Mouse (Mus musculus): Measurements from ENCODE around the gene Zfp458.
"Not testable (repeated sequence)": the region's sequence is repeated elsewhere in the genome, so short reads cannot be mapped to it uniquely, and the experiment has no call there.

Zfp458 gene

GRCm38 (mm10) chr13:67278314-67278713 is at the start of gene Zfp458:
Zfp458 (minus strand) TSS chr13:67278466.
- peak; percentile 39 for DNase-seq

GRCm38 (mm10) chr13:67306718-67307117 is 28.5 kb upstream of the Zfp458 start:
- peak; percentile 17 for DNase-seq

- DNase-seq, result peak; percentile 92
Observed at GRCm38 (mm10) chr13:67305822-67306672, 27.8 kb upstream of the Zfp458 start, which contains the start of gene Zfp457. Zfp457 (minus strand) TSS chr13:67306485.

GRCm38 (mm10) chr13:67269383-67270065 is 8.7 kb downstream of the Zfp458 start:
- not testable (repeated sequence) for DNase-seq

GRCm38 (mm10) chr13:67268568-67269369 is 9.5 kb downstream of the Zfp458 start:
- DNase-seq, result peak; percentile 85

- peak; percentile 2 for DNase-seq
Observed at GRCm38 (mm10) chr13:67214015-67214607, 64.2 kb downstream of the Zfp458 start.

Data from lung, postnatal 10 days (tissue).